In genomic region chr3:131109686-131110070, GRCm38 (mm10) we compare ENCODE assay signal across 8 mouse cellular contexts. TPM values are rescaled to one million over a fixed set of nuclear protein-coding genes. Genes with fewer than 3 reads are reported as not detected.
A peak's percentile ranks its signal among the peaks of the same experiment; 100 is the strongest.
DNase-seq lines count a peak whose midpoint lies in the region; ATAC-seq lines count a peak whose summit lies in the region.

No protein-coding gene starts in this region.

- no peak for ATAC-seq in hindbrain, embryonic 14.5 days (ENCODE audit: low FRiP score)

- H3K4me1 ChIP-seq in hindbrain, embryonic 14.5 days (replicated peaks; ENCODE audit: control insufficient read depth, insufficient read depth, low read length): peaks cover 18% of the 10 kb centered on the region; the same call in 1 of the 2 replicates

- H3K4me3 ChIP-seq in hindbrain, embryonic 14.5 days (replicated peaks; ENCODE audit: low read length): peak overlapping the region; percentile 38

- H3K36me3 ChIP-seq in hindbrain, embryonic 14.5 days (replicated peaks; ENCODE audit: control insufficient read depth, insufficient read depth): no peaks in the 10 kb centered on the region

- no peaks in the 10 kb centered on the region for H3K9me3 ChIP-seq in hindbrain, embryonic 14.5 days (ENCODE audit: control insufficient read depth, low read length)

- H3K9ac ChIP-seq in hindbrain, embryonic 14.5 days: no peak overlapping the region; the same call in 1 of the 2 replicates

- no peak overlapping the region for H3K27ac ChIP-seq in hindbrain, embryonic 14.5 days

- peak; percentile 31 for DNase-seq in heart, adult 11 months
- DNase-seq in heart, adult 8-10 months (ENCODE audit: low spot score): no peak
- peak; percentile 12 for DNase-seq in Muller cell, postnatal 12 days (ENCODE audit: inconsistent ontology term)
- DNase-seq in hindbrain, embryonic 14.5 days (ENCODE audit: low spot score): no peak
- peak; percentile 62 for DNase-seq in naive thymus-derived CD4-positive, alpha-beta T cell, adult 2 months (ENCODE audit: low read depth)
- no peak for DNase-seq in layer of hippocampus, postnatal 36 days
- DNase-seq in right cerebral cortex, postnatal 4 days: no peak
- DNase-seq in lung, postnatal 25 days (ENCODE audit: low spot score): no peak

- under 1% methylated on average over 14 of the region's 14 CpGs for WGBS in hindbrain, embryonic 14.5 days

- peaks cover 67% of the 10 kb centered on the region for H3K27me3 ChIP-seq in hindbrain, embryonic 14.5 days (ENCODE audit: control insufficient read depth, insufficient read depth, low read length)

- peak overlapping the region; percentile 54 for H3K4me2 ChIP-seq in hindbrain, embryonic 14.5 days (replicated peaks)

RNA-seq across cellular contexts. Expression of gene Lef1, which starts 0.6 kb away (rescaled TPM):
- under 1 TPM in 3 of 4 experiments, not detected in 1; 0.14 to 0.31 (median 0.26) TPM for total RNA-seq in heart, adult 8-10 months (2022)
- polyA plus RNA-seq in hindbrain, embryonic 14.5 days (2014; fragmentation: Nextera tagmentation; extraction: Ambion mirVana): 9.8 and 10.3 TPM in 2 replicates
- total RNA-seq in layer of hippocampus, postnatal 36 days (2021): 1 to 10 TPM; 5.5 to 6.7 TPM

Comparison
In these comparisons a context has a peak if more than half of its experiments do, and no peak if none do; other contexts are left out.
1. DNase-seq: peak in heart, adult 11 months (single experiment), Muller cell, postnatal 12 days (single experiment) and naive thymus-derived CD4-positive, alpha-beta T cell, adult 2 months (single experiment); none in heart, adult 8-10 months (single experiment), hindbrain, embryonic 14.5 days (single experiment), layer of hippocampus, postnatal 36 days (0 of 2), right cerebral cortex, postnatal 4 days (single experiment) and lung, postnatal 25 days (single experiment).
2. RNA of gene Lef1, which starts 0.6 kb away (total RNA-seq): 5.5 to 6.7 TPM in layer of hippocampus, postnatal 36 days; 0.14 to 0.31 TPM in heart, adult 8-10 months; every median in the first group is over 4 times any median in the second.